Mouse (Mus musculus) C2C12 (cell line): ENCODE measurements around the gene Wdr59. TPM values are rescaled to one million over a fixed set of nuclear protein-coding genes. Genes with fewer than 3 reads are reported as not detected.

Experiments
- H3K27me3 ChIP-seq: one replicate; pipeline ENCODE4 v1.6.1; 2011; ENCODE audit not compliant: control insufficient read depth, insufficient read depth, insufficient read length
- H3K36me3 ChIP-seq: one replicate; pipeline ENCODE4 v1.6.1; 2011; ENCODE audit not compliant: control insufficient read depth, insufficient read depth
- H3K4me3 ChIP-seq: one replicate; pipeline ENCODE4 v1.5.1; 2011; ENCODE audit warnings: mild to moderate bottlenecking, control low read depth; ENCODE audit not compliant: poor library complexity, insufficient read depth, severe bottlenecking
- H3K79me2 ChIP-seq: one replicate; pipeline ENCODE4 v1.6.1; 2011; ENCODE audit not compliant: control insufficient read depth, insufficient read depth
- H3K79me3 ChIP-seq: one replicate; pipeline ENCODE4 v1.6.1; 2011; ENCODE audit warnings: low read depth, control low read depth
- H3ac ChIP-seq: one replicate; pipeline ENCODE3; 2011; ENCODE audit warnings: low read depth; ENCODE audit not compliant: control insufficient read depth, insufficient read length
- CEBPB ChIP-seq: IDR thresholded peaks from one replicate; pipeline ENCODE4 v1.6.1; 2011; ENCODE audit warnings: low read depth, mild to moderate bottlenecking, control low read depth, moderate library complexity
- CTCF ChIP-seq: IDR thresholded peaks from one replicate; pipeline ENCODE4 v1.5.1; 2011; ENCODE audit not compliant: control insufficient read depth, insufficient read depth, insufficient read length
- FOSL1 ChIP-seq: IDR thresholded peaks from one replicate; pipeline ENCODE4 v1.8.0; 2011; ENCODE audit warnings: mild to moderate bottlenecking, low read length; ENCODE audit not compliant: poor library complexity, insufficient read depth, severe bottlenecking
- MAX ChIP-seq: IDR thresholded peaks from one replicate; pipeline ENCODE4 v1.6.1; 2011; ENCODE audit warnings: mild to moderate bottlenecking, control low read depth
- MYOD1 ChIP-seq: IDR thresholded peaks from one replicate; pipeline ENCODE4 v1.6.1; 2011; ENCODE audit warnings: low read depth; ENCODE audit not compliant: control insufficient read depth, insufficient read length
- MYOG ChIP-seq: IDR thresholded peaks from one replicate; pipeline ENCODE4 v1.6.1; 2011; ENCODE audit not compliant: control insufficient read depth, insufficient read length; ENCODE audit errors: extremely low read depth
- USF1 ChIP-seq: IDR thresholded peaks from one replicate; pipeline ENCODE4 v1.6.1; 2011; ENCODE audit warnings: low read depth, mild to moderate bottlenecking, control low read depth, moderate library complexity
- polyA plus RNA-seq: library from polyadenylated mRNA; unstranded; fragments of >200 nt; fragmentation: generic; extraction: Trizol; gene quantifications from one replicate; pipeline ENCODE4 v1.2.1, GENCODE M21; 2012; ENCODE audit warnings: missing spikeins

The Wdr59 gene
- polyA plus RNA-seq, 1 experiment: 6.7 TPM

DNA sequence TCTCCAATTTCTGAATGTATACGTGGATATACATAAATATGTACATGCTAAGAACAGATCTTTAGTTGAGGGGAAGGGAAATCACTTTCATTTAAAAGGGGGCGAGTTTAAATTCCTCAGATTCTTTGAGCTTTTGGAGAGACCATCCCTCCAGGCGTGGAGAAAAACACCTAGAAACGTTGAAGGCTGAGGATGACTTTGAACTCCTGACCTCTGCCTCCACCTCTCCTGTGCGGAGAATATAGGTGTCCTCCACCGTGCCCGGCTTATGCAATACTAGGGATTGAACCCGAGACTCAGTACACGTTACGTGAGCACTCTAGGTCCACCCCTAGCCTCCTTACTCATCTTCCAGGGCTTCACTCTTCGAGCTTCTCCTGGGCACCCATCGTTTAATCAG, 9.3 kb upstream of the Wdr59 start:
- TF ChIP-seq MAX (no peak), FOSL1 (no peak), CTCF (no peak), MYOD1 (no peak), MYOG (no peak), USF1 (no peak), CEBPB (no peak)
- Histone ChIP-seq H3K79me3 (no peaks in the 10 kb centered on the region), H3K79me2 (no peaks in the 10 kb centered on the region), H3K4me3 (no peak overlapping the region), H3ac (no peak overlapping the region), H3K27me3 (no peaks in the 10 kb centered on the region), H3K36me3 (no peaks in the 10 kb centered on the region)

- Histone ChIP-seq H3ac (no peak overlapping the region), H3K79me2 (no peaks in the 10 kb centered on the region), H3K27me3 (no peaks in the 10 kb centered on the region), H3K36me3 (no peaks in the 10 kb centered on the region), H3K4me3 (no peak overlapping the region), H3K79me3 (no peaks in the 10 kb centered on the region)
- no peak for TF ChIP-seq FOSL1
- no peak for TF ChIP-seq MAX
- TF ChIP-seq CEBPB: no peak
- no peak for TF ChIP-seq MYOD1
Observed at GRCm38 (mm10) chr8:111528071-111528470, 6.2 kb upstream of the Wdr59 start.

GRCm38 (mm10) chr8:111527149-111527548, 5.3 kb upstream of the Wdr59 start:
- TF ChIP-seq USF1 (no peak), MYOD1 (no peak), MYOG (no peak), FOSL1 (no peak), MAX (no peak), CEBPB (no peak), CTCF (no peak)
- Histone ChIP-seq H3K79me3 (no peaks in the 10 kb centered on the region), H3K27me3 (no peaks in the 10 kb centered on the region), H3K4me3 (no peak overlapping the region), H3K36me3 (no peaks in the 10 kb centered on the region), H3K79me2 (no peaks in the 10 kb centered on the region), H3ac (no peak overlapping the region)

DNA sequence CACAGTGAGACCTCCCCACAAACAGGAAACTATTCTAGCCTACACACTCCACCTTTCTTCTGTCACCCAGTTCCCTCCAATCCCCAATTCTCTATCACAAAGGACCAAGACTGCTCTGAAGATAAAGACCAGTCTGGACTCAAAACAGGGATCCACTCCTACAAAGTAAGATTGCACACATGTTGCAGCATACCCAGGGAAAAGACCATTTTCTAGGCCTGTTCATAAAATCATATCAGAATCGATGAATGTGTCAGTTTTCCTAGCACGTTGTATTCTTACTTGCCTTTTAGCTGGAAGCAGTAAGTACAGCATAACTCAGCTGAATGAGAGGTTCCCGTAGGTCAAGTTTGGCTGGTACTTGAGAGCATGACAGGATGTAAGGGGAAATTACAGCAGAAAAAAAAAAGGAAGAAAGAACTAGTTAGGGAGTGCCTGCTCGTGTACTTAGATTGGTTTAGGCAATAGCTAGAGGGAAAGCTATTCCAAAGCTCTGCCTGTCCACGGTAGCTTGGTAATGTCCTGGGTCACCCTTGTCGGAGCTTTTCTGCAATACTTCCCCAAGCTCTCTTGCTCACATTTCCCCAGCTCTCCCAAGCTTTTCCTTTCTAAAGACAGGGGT, 4.6 kb upstream of the Wdr59 start:
- Histone ChIP-seq H3K36me3 (no peaks in the 10 kb centered on the region), H3K79me2 (peaks cover 2% of the 10 kb centered on the region), H3K27me3 (no peaks in the 10 kb centered on the region), H3K4me3 (no peak overlapping the region), H3K79me3 (peaks cover 1% of the 10 kb centered on the region), H3ac (no peak overlapping the region)
- TF ChIP-seq MYOD1 (no peak), MAX (no peak), CEBPB (no peak), CTCF (no peak), MYOG (no peak), USF1 (no peak), FOSL1 (no peak)

DNA sequence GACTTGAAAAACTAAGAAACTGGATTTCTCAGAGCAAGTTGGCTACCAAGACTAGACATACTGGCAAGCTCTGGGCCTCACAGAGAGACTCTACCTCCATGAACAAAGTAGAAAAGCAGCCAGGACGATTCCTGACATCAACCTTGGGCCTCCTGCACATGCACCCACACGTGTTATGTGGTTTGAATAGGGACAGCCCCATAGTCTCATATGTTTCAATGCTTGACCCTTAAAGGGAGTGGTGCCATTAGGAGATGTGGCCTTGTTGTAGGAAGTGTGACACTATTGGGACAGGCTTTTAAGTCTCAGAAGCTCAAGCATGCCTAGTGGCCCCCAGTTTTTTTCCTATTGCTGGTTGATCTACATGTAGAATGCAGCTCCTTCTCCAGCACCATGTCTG, 4.4 kb downstream of the Wdr59 start:
- Histone ChIP-seq H3K79me2 (peaks cover 66% of the 10 kb centered on the region), H3ac (no peak overlapping the region), H3K27me3 (no peaks in the 10 kb centered on the region), H3K79me3 (peaks cover 19% of the 10 kb centered on the region), H3K4me3 (no peak overlapping the region), H3K36me3 (no peaks in the 10 kb centered on the region)
- TF ChIP-seq MYOG (no peak), CEBPB (no peak), USF1 (no peak), CTCF (no peak), FOSL1 (no peak), MYOD1 (no peak), MAX (no peak)

GRCm38 (mm10) chr8:111516451-111517035, 5.3 kb downstream of the Wdr59 start:
- TF ChIP-seq MAX: no peak
- no peak for TF ChIP-seq USF1
- no peak for TF ChIP-seq CEBPB
- no peak for TF ChIP-seq CTCF
- no peak for TF ChIP-seq FOSL1
- no peak for TF ChIP-seq MYOG
- no peak for TF ChIP-seq MYOD1
- Histone ChIP-seq H3K4me3 (no peak overlapping the region), H3K36me3 (no peaks in the 10 kb centered on the region), H3ac (no peak overlapping the region), H3K27me3 (no peaks in the 10 kb centered on the region), H3K79me3 (peaks cover 18% of the 10 kb centered on the region), H3K79me2 (peaks cover 69% of the 10 kb centered on the region)
